Mouse (Mus musculus): ENCODE data around the gene Gstp2. TPM values are rescaled to one million over a fixed set of nuclear protein-coding genes. Genes with fewer than 3 reads are reported as not detected.
A peak's percentile ranks its signal among the peaks of the same experiment; 100 is the strongest.
"Not testable (repeated sequence)": the region's sequence is repeated elsewhere in the genome, so short reads cannot be mapped to it uniquely, and the experiment has no call there.

The Gstp2 gene
- total RNA-seq, 2 experiments from 2014 or later = 39.5 to 52.8 TPM

- DNase-seq (ENCODE audit: extremely low spot score in 1 of 2, low spot score in 2 of 2) = no peak
- TF ChIP-seq CTCF (IDR thresholded peaks at IDR 0.05) = no peak
- Histone ChIP-seq H3K4me3 (no peak overlapping the region), H3K27ac (no peak overlapping the region)
- intact Hi-C loops (cut with DNase I) = no loop called here
These were observed 10.9 kb upstream of the Gstp2 start for GRCm38 (mm10) chr19:4056727-4057126.

- no peak for TF ChIP-seq CTCF (IDR thresholded peaks at IDR 0.05)
- no peak for DNase-seq (ENCODE audit: extremely low spot score in 1 of 2, low spot score in 2 of 2)
- intact Hi-C loops (cut with DNase I) = no loop called here
- Histone ChIP-seq H3K4me3 (no peak overlapping the region), H3K27ac (no peak overlapping the region)
These were observed 10.3 kb upstream of the Gstp2 start for GRCm38 (mm10) chr19:4055947-4056693.

GRCm38 (mm10) chr19:4055216-4055946 lies 9.6 kb upstream of the Gstp2 start:
- H3K4me3 ChIP-seq = no peak overlapping the region
- TF ChIP-seq CTCF (IDR thresholded peaks at IDR 0.05) = no peak
- intact Hi-C loops (cut with DNase I) = no loop called here
- no peak for DNase-seq (ENCODE audit: extremely low spot score in 1 of 2, low spot score in 2 of 2)
- no peak overlapping the region for H3K27ac ChIP-seq

GRCm38 (mm10) chr19:4054613-4055012 lies 8.8 kb upstream of the Gstp2 start:
- no peak for TF ChIP-seq CTCF (IDR thresholded peaks at IDR 0.05)
- no peak for DNase-seq (ENCODE audit: extremely low spot score in 1 of 2, low spot score in 2 of 2)
- Histone ChIP-seq H3K27ac (no peak overlapping the region), H3K4me3 (no peak overlapping the region)
- intact Hi-C loops (cut with DNase I) = no loop called here

GRCm38 (mm10) chr19:4052516-4053030 lies 6.8 kb upstream of the Gstp2 start:
- H3K27ac ChIP-seq = no peak overlapping the region
- intact Hi-C loops (cut with DNase I) = loop anchor here (2.0 kb wide), 1 partner anchor 28 kb away; the partner anchor contains the start of gene Cabp2
- no peak overlapping the region for H3K4me3 ChIP-seq
- DNase-seq (ENCODE audit: extremely low spot score in 1 of 2, low spot score in 2 of 2) = no peak
- TF ChIP-seq CTCF (IDR thresholded peaks at IDR 0.05) = no peak

GRCm38 (mm10) chr19:4051741-4052515 lies 6.1 kb upstream of the Gstp2 start:
- intact Hi-C loops (cut with DNase I) = loop anchor here (2.0 kb wide), 1 partner anchor 29 kb away; the partner anchor contains the start of gene Cabp2
- H3K4me3 ChIP-seq = no peak overlapping the region
- H3K27ac ChIP-seq = no peak overlapping the region
- DNase-seq (ENCODE audit: extremely low spot score in 1 of 2, low spot score in 2 of 2) = peak; percentile 28 to 35
- TF ChIP-seq CTCF (IDR thresholded peaks at IDR 0.05) = peak; percentile 73

GRCm38 (mm10) chr19:4051016-4051415 lies 5.2 kb upstream of the Gstp2 start:
- intact Hi-C loops (cut with DNase I) = no loop called here
- no peak for DNase-seq (ENCODE audit: extremely low spot score in 1 of 2, low spot score in 2 of 2)
- H3K4me3 ChIP-seq = no peak overlapping the region
- no peak; the same call in 1 of the 2 replicates for TF ChIP-seq CTCF (IDR thresholded peaks at IDR 0.05)
- H3K27ac ChIP-seq = no peak overlapping the region

GRCm38 (mm10) chr19:4049069-4049468 lies 3.2 kb upstream of the Gstp2 start:
- H3K4me3 ChIP-seq; DNase-seq (ENCODE audit: extremely low spot score in 1 of 2, low spot score in 2 of 2); H3K27ac ChIP-seq; intact Hi-C loops (cut with DNase I): not testable (repeated sequence)
- peak; percentile 9 for TF ChIP-seq CTCF (IDR thresholded peaks at IDR 0.05)

- Histone ChIP-seq H3K27ac (no peak overlapping the region), H3K4me3 (no peak overlapping the region)
- intact Hi-C loops (cut with DNase I) = loop anchor here (1.0 kb wide), 1 partner anchor 29 kb away; no protein-coding TSS in a partner anchor
- peak; percentile 58 for DNase-seq (ENCODE audit: extremely low spot score in 1 of 2, low spot score in 2 of 2)
- TF ChIP-seq CTCF (IDR thresholded peaks at IDR 0.05) = peak; percentile 79
These were observed 2.0 kb upstream of the Gstp2 start for GRCm38 (mm10) chr19:4047859-4048258.

- TF ChIP-seq CTCF (IDR thresholded peaks at IDR 0.05) = no peak
- no peak for DNase-seq (ENCODE audit: extremely low spot score in 1 of 2, low spot score in 2 of 2)
- H3K4me3 ChIP-seq = no peak overlapping the region
- H3K27ac ChIP-seq = no peak overlapping the region
- intact Hi-C loops (cut with DNase I) = no loop called here
These were observed 1.0 kb upstream of the Gstp2 start for GRCm38 (mm10) chr19:4046866-4047254.

GRCm38 (mm10) chr19:4044109-4044508 lies 1.7 kb downstream of the Gstp2 start:
- H3K27ac ChIP-seq; intact Hi-C loops (cut with DNase I); DNase-seq (ENCODE audit: extremely low spot score in 1 of 2, low spot score in 2 of 2); H3K4me3 ChIP-seq: not testable (repeated sequence)

Measured in left cerebral cortex, adult 2 months (tissue).